Mouse (Mus musculus): ENCODE measurements around the gene Prm3. TPM values are rescaled to one million over a fixed set of nuclear protein-coding genes. Genes with fewer than 3 reads are reported as not detected.

The Prm3 gene
- total and polyA plus RNA-seq, 2 experiments from 2014 or later, result not detected

- Histone ChIP-seq H3K4me2 (ENCODE audit: low read depth, low read length) (no peak overlapping the region), H3K9me3 (ENCODE audit: low read length) (no peaks in the 10 kb centered on the region), H3K27ac (no peak overlapping the region), H3K4me3 (ENCODE audit: low read length) (no peak overlapping the region), H3K9ac (replicated peaks; ENCODE audit: low read length) (no peak overlapping the region), H3K4me1 (ENCODE audit: insufficient read depth, low read length) (peaks cover 7% of the 10 kb centered on the region), H3K27me3 (ENCODE audit: insufficient read depth, low read length) (no peaks in the 10 kb centered on the region), H3K36me3 (ENCODE audit: insufficient read depth, low read length) (no peaks in the 10 kb centered on the region)
- WGBS, result 55% methylated on average over 4 of the region's 4 CpGs
- no peak for ATAC-seq
- DNase-seq (ENCODE audit: low spot score), result no peak
- TF ChIP-seq CTCF (IDR thresholded peaks at IDR 0.05; ENCODE audit: low read depth), result no peak
Observed at GRCm38 (mm10) chr16:10786782-10787547, 3.7 kb downstream of the Prm3 start.

DNA sequence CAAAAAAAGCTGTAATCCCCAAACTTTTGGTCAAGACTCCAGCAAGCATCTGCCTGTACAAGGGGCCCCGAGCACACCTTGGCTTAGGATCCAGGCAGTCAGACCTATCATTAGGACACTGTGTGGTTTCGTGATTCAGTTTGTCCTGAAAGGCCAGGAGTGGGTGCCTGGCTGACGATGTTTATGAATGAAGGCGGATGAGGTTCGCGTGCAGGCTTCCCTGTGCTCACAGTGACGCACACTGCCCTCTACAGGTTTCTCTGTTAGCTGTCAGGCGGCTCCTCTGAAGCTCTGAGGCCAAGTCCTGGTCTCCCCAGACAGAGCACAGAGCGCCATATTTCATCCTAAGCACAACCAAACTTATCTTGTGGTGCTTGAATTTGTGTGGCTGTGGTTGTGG, 4.4 kb downstream of the Prm3 start:
- peak; percentile 48 for ATAC-seq
- Histone ChIP-seq H3K27me3 (ENCODE audit: insufficient read depth, low read length) (no peaks in the 10 kb centered on the region), H3K4me2 (ENCODE audit: low read depth, low read length) (peak overlapping the region; percentile 99), H3K27ac (peak overlapping the region; percentile 90), H3K4me1 (ENCODE audit: insufficient read depth, low read length) (peaks cover 7% of the 10 kb centered on the region), H3K9ac (replicated peaks; ENCODE audit: low read length) (peak overlapping the region; percentile 80), H3K4me3 (ENCODE audit: low read length) (peak overlapping the region; percentile 74), H3K9me3 (ENCODE audit: low read length) (no peaks in the 10 kb centered on the region), H3K36me3 (ENCODE audit: insufficient read depth, low read length) (no peaks in the 10 kb centered on the region)
- TF ChIP-seq CTCF (IDR thresholded peaks at IDR 0.05; ENCODE audit: low read depth), result peak; percentile 90
- WGBS, result 1% methylated on average over 9 of the region's 9 CpGs
- DNase-seq (ENCODE audit: low spot score), result peak; percentile 95

- DNase-seq (ENCODE audit: low spot score), result peak; percentile 90
- ATAC-seq, result peak; percentile 88
- no peaks in the 10 kb centered on the region for H3K36me3 ChIP-seq (ENCODE audit: insufficient read depth, low read length)
- peak within 1 kb of the TSS; percentile 74 for H3K4me3 ChIP-seq (ENCODE audit: low read length)
- H3K27me3 ChIP-seq (ENCODE audit: insufficient read depth, low read length), result no peaks in the 10 kb centered on the region
- no peak for TF ChIP-seq CTCF (IDR thresholded peaks at IDR 0.05; ENCODE audit: low read depth)
- H3K4me2 ChIP-seq (ENCODE audit: low read depth, low read length), result peak within 1 kb of the TSS; percentile 99
- H3K9me3 ChIP-seq (ENCODE audit: low read length), result no peaks in the 10 kb centered on the region
- under 1% methylated on average over 59 of the region's 59 CpGs for WGBS
- peak within 1 kb of the TSS; percentile 90 for H3K27ac ChIP-seq
- peaks cover 7% of the 10 kb centered on the region for H3K4me1 ChIP-seq (ENCODE audit: insufficient read depth, low read length)
- H3K9ac ChIP-seq (replicated peaks; ENCODE audit: low read length), result peak within 1 kb of the TSS; percentile 80
Observed at GRCm38 (mm10) chr16:10785371-10786231, 5.1 kb downstream of the Prm3 start, which contains the start of gene Socs1. Gene Socs1 (minus strand): TSS chr16:10785536.

GRCm38 (mm10) chr16:10784793-10785370, 5.8 kb downstream of the Prm3 start:
- TF ChIP-seq CTCF (IDR thresholded peaks at IDR 0.05; ENCODE audit: low read depth), result peak; percentile 75
- DNase-seq (ENCODE audit: low spot score), result peak; percentile 93
- Histone ChIP-seq H3K36me3 (ENCODE audit: insufficient read depth, low read length) (no peaks in the 10 kb centered on the region), H3K4me2 (ENCODE audit: low read depth, low read length) (peak overlapping the region; percentile 99), H3K4me1 (ENCODE audit: insufficient read depth, low read length) (peaks cover 7% of the 10 kb centered on the region), H3K27me3 (ENCODE audit: insufficient read depth, low read length) (no peaks in the 10 kb centered on the region), H3K9me3 (ENCODE audit: low read length) (no peaks in the 10 kb centered on the region), H3K9ac (replicated peaks; ENCODE audit: low read length) (peak overlapping the region; percentile 80), H3K27ac (peak overlapping the region; percentile 90), H3K4me3 (ENCODE audit: low read length) (peak overlapping the region; percentile 74)
- under 1% methylated on average over 52 of the region's 55 CpGs for WGBS
- peak; percentile 85 for ATAC-seq

GRCm38 (mm10) chr16:10783883-10784792, 6.6 kb downstream of the Prm3 start:
- H3K9me3 ChIP-seq (ENCODE audit: low read length), result no peaks in the 10 kb centered on the region
- H3K36me3 ChIP-seq (ENCODE audit: insufficient read depth, low read length), result no peaks in the 10 kb centered on the region
- ATAC-seq (no peak; the same call in 1 of the 2 replicates), DNase-seq (ENCODE audit: low spot score) (peak; percentile 71)
- H3K4me1 ChIP-seq (ENCODE audit: insufficient read depth, low read length), result peaks cover 7% of the 10 kb centered on the region
- peak overlapping the region; percentile 99 for H3K4me2 ChIP-seq (ENCODE audit: low read depth, low read length)
- peak overlapping the region; percentile 90 for H3K27ac ChIP-seq
- TF ChIP-seq CTCF (IDR thresholded peaks at IDR 0.05; ENCODE audit: low read depth), result 0 out of 2 replicates have a peak, but pooled peaks have one; percentile 4
- WGBS, result 3% methylated on average over 75 of the region's 81 CpGs
- peak overlapping the region; percentile 80 for H3K9ac ChIP-seq (replicated peaks; ENCODE audit: low read length)
- H3K27me3 ChIP-seq (ENCODE audit: insufficient read depth, low read length), result no peaks in the 10 kb centered on the region
- peak overlapping the region; percentile 74 for H3K4me3 ChIP-seq (ENCODE audit: low read length)

Data from hindbrain, postnatal 0 days (tissue).